Mouse (Mus musculus) liver, postnatal 0 days (tissue): ENCODE measurements around the gene Smad3. TPM values are rescaled to one million over a fixed set of nuclear protein-coding genes. Genes with fewer than 3 reads are reported as not detected.

Source experiments
- ATAC-seq: fragments of 200-750 bp; cut with Nextera tagmentation; 2 replicates; pipeline ENCODE4 v1.8.0; 2017; ENCODE audit warnings: mild to moderate bottlenecking, moderate library complexity
- DNase-seq: peaks from one replicate; pipeline ENCODE4 v3.0.0-alpha.2; 2016
- H3K27ac ChIP-seq: fragments of 300-500 bp; sonication (generic); 2 replicates; pipeline ENCODE4 v1.5.1; 2014; ENCODE audit warnings: antibody characterized with exemption, moderate library complexity, mild to moderate bottlenecking, low read depth
- H3K27me3 ChIP-seq: fragments of 300-500 bp; sonication (generic); 2 replicates; pipeline ENCODE4 v1.6.1; 2014; ENCODE audit warnings: low read length, control low read depth, mixed read lengths; ENCODE audit not compliant: insufficient read depth
- H3K36me3 ChIP-seq: fragments of 300-500 bp; sonication (generic); replicated peaks from 2 replicates; pipeline ENCODE4 v1.6.1; 2014; ENCODE audit warnings: mild to moderate bottlenecking, control low read depth, low read length, moderate library complexity, mixed read lengths; ENCODE audit not compliant: insufficient read depth
- H3K4me1 ChIP-seq: fragments of 300-500 bp; sonication (generic); 2 replicates; pipeline ENCODE4 v1.6.1; 2014; ENCODE audit warnings: antibody characterized with exemption, mild to moderate bottlenecking, control low read depth; ENCODE audit not compliant: insufficient read depth
- H3K4me2 ChIP-seq: fragments of 300-500 bp; sonication (generic); 2 replicates; pipeline ENCODE4 v1.6.1; 2014; ENCODE audit warnings: low read depth, mild to moderate bottlenecking, low read length, moderate library complexity, mixed read lengths
- H3K4me3 ChIP-seq: fragments of 300-500 bp; sonication (generic); 2 replicates; pipeline ENCODE4 v1.5.1; 2014; ENCODE audit warnings: low read depth, low read length
- H3K9ac ChIP-seq: fragments of 300-500 bp; sonication (generic); replicated peaks from 2 replicates; pipeline ENCODE4 v1.6.1; 2014; ENCODE audit warnings: mild to moderate bottlenecking, moderate library complexity
- H3K9me3 ChIP-seq: fragments of 300-500 bp; sonication (generic); 2 replicates; pipeline ENCODE4 v1.6.1; 2016; ENCODE audit warnings: mild to moderate bottlenecking, control low read depth, low read length, mixed read lengths
- CTCF ChIP-seq: sonication (generic); IDR thresholded peaks from 2 replicates; pipeline ENCODE4 v1.5.1; 2016; ENCODE audit warnings: antibody characterized with exemption, low read depth
- EP300 ChIP-seq: IDR thresholded peaks from 2 replicates; pipeline ENCODE4 v1.6.1; 2016; ENCODE audit warnings: antibody characterized with exemption, low read depth, mild to moderate bottlenecking
- WGBS: fragments of 180-500 bp; shearing (Covaris S2); extraction: QIAGEN DNeasy Blood & Tissue Kit; methylation state at CpG from one replicate; pipeline ENCODE4 v1.1.7; 2014; ENCODE audit not compliant: insufficient replicate concordance; 5-methylcytosine and 5-hydroxymethylcytosine counted together
- polyA plus RNA-seq: library from polyadenylated mRNA; unstranded; fragments of >200 nt; fragmentation: Nextera tagmentation; extraction: Ambion mirVana; gene quantifications from 2 replicates; pipeline ENCODE4 v1.2.1, GENCODE M21; 2015

Smad3 gene
- polyA plus RNA-seq, 1 experiment from 2014 or later: 2.1 TPM

- DNase-seq (no peak), ATAC-seq (no peak)
- Histone ChIP-seq H3K27me3 (no peaks in the 10 kb centered on the region), H3K4me2 (no peak overlapping the region), H3K4me1 (peaks cover 45% of the 10 kb centered on the region), H3K27ac (no peak overlapping the region), H3K4me3 (no peak overlapping the region), H3K36me3 (peaks cover 9% of the 10 kb centered on the region; the same call in 1 of the 2 replicates), H3K9me3 (no peaks in the 10 kb centered on the region), H3K9ac (0 out of 2 replicates have a peak overlapping the region, but pooled peaks have one; percentile 0)
- TF ChIP-seq CTCF: no peak
- WGBS: 76% methylated on average over 9 of the region's 9 CpGs
Measured at GRCm38 (mm10) chr9:63707816-63708588, 49.8 kb downstream of the Smad3 start.

GRCm38 (mm10) chr9:63706152-63706733 lies 51.6 kb downstream of the Smad3 start:
- no peaks in the 10 kb centered on the region for H3K27me3 ChIP-seq

GRCm38 (mm10) chr9:63704979-63705751 lies 52.6 kb downstream of the Smad3 start:
- no peak overlapping the region for H3K9ac ChIP-seq
- H3K4me3 ChIP-seq: no peak overlapping the region
- ATAC-seq (peak; percentile 43), DNase-seq (no peak)
- H3K4me1 ChIP-seq: peaks cover 52% of the 10 kb centered on the region
- no peak overlapping the region for H3K4me2 ChIP-seq
- H3K27ac ChIP-seq: 0 out of 2 replicates have a peak overlapping the region, but pooled peaks have one; percentile 45
- TF ChIP-seq EP300 (no peak), CTCF (no peak)
- H3K36me3 ChIP-seq: peaks cover 6% of the 10 kb centered on the region; the same call in 1 of the 2 replicates
- H3K9me3 ChIP-seq: no peaks in the 10 kb centered on the region
- WGBS: 57% methylated on average over 6 of the region's 6 CpGs
- H3K27me3 ChIP-seq: no peaks in the 10 kb centered on the region

More at GRCm38 (mm10) chr9:63706152-63706733, 51.6 kb downstream of the Smad3 start:
- H3K27ac ChIP-seq: peak overlapping the region; percentile 64
- H3K36me3 ChIP-seq: peaks cover 6% of the 10 kb centered on the region; the same call in 1 of the 2 replicates
- H3K4me2 ChIP-seq: no peak overlapping the region
- H3K9ac ChIP-seq: no peak overlapping the region
- ATAC-seq (peak; percentile 65), DNase-seq (peak; percentile 67)
- TF ChIP-seq CTCF (no peak), EP300 (no peak)
- H3K4me3 ChIP-seq: no peak overlapping the region
- WGBS: 21% methylated on average over 9 of the region's 9 CpGs
- no peaks in the 10 kb centered on the region for H3K9me3 ChIP-seq
- peaks cover 50% of the 10 kb centered on the region for H3K4me1 ChIP-seq

- ATAC-seq: no peak
- WGBS: 68% methylated on average over 5 of the region's 5 CpGs
Measured at GRCm38 (mm10) chr9:63704131-63704530, 53.7 kb downstream of the Smad3 start.

GRCm38 (mm10) chr9:63703236-63703785 lies 54.5 kb downstream of the Smad3 start:
- no peak overlapping the region for H3K27ac ChIP-seq
- H3K27me3 ChIP-seq: no peaks in the 10 kb centered on the region
- H3K4me3 ChIP-seq: no peak overlapping the region
- WGBS: 73% methylated on average over 7 of the region's 7 CpGs
- H3K4me1 ChIP-seq: peaks cover 63% of the 10 kb centered on the region
- no peak overlapping the region for H3K9ac ChIP-seq
- TF ChIP-seq CTCF (no peak), EP300 (no peak)
- ATAC-seq: no peak
- no peaks in the 10 kb centered on the region for H3K9me3 ChIP-seq
- no peak overlapping the region for H3K4me2 ChIP-seq
- no peaks in the 10 kb centered on the region for H3K36me3 ChIP-seq
- no peak for DNase-seq

More at GRCm38 (mm10) chr9:63704131-63704530, 53.7 kb downstream of the Smad3 start:
- Histone ChIP-seq H3K36me3 (no peaks in the 10 kb centered on the region), H3K9ac (no peak overlapping the region), H3K9me3 (no peaks in the 10 kb centered on the region), H3K27me3 (no peaks in the 10 kb centered on the region), H3K4me3 (no peak overlapping the region), H3K4me2 (no peak overlapping the region), H3K27ac (no peak overlapping the region), H3K4me1 (peaks cover 55% of the 10 kb centered on the region)
- no peak for DNase-seq
- TF ChIP-seq EP300 (no peak), CTCF (no peak)
